Mouse (Mus musculus): ENCODE results near the gene Ppp2r5c.

DNA sequence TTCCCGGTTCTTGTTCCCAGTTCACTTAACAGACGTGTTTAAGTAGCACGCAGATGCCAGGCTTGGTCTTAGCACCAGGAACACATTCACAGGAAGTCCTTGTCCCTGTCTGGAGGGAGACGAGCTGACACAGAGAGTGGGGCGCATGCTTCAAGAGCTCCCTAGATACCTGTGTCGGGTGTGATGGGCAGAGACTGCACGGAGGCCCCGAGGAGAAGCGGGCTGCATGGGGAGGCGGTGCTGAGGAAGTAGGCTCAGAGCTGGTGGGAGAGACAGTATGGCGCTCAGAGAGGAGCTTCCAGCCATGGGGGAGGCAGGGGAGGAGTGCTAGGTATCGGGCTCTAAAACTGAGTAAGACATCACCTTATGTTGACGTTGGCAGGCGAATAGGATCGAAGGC is 103.4 kb downstream of the Ppp2r5c start:
- no peak for TF ChIP-seq CTCF (IDR thresholded peaks at IDR 0.05; ENCODE audit: control insufficient read depth, insufficient read depth, low read length)
- TF ChIP-seq POLR2A (IDR thresholded peaks at IDR 0.05; ENCODE audit: borderline replicate concordance, control insufficient read depth, low read depth, low read length) = no peak

All from bone marrow, adult 2 months (tissue).